Comparison of ENCODE assay signal across 28 mouse cellular contexts in genomic region chr17:28948661-28949060, GRCm38 (mm10). TPM values are rescaled to one million over a fixed set of nuclear protein-coding genes. Genes with fewer than 3 reads are reported as not detected.
DNase-seq lines count a peak whose midpoint lies in the region; ATAC-seq and TF ChIP-seq lines count a peak whose summit lies in the region.
"Had no signal": no experiment of that assay in that cellular context is flagged by ENCODE, and none has a peak within 500 bp of the region (broad histone marks: within the 10 kb centered on the region; RNA-seq: fewer than 3 reads in every experiment).

No protein-coding gene starts in this region.

- H3K27ac ChIP-seq in gastrocnemius, adult 2 months = peak overlapping the region; percentile 62
- no peak overlapping the region for H3K27ac ChIP-seq in midbrain, embryonic 11.5 days (ENCODE audit: low read depth, low read length)
- no peak overlapping the region for H3K27ac ChIP-seq in midbrain, embryonic 13.5 days
- H3K27ac ChIP-seq in stomach, postnatal 0 days (replicated peaks) = no peak overlapping the region
- H3K27ac ChIP-seq: forebrain, embryonic 12.5 days; heart, embryonic 10.5 days; limb, embryonic 13.5 days; liver, embryonic 13.5 days; midbrain, embryonic 12.5 days; neural tube, embryonic 12.5 days had no signal

- H3K27me3 ChIP-seq in midbrain, embryonic 11.5 days (ENCODE audit: control insufficient read depth, insufficient read depth, low read length) = no peaks in the 10 kb centered on the region
- no peaks in the 10 kb centered on the region for H3K27me3 ChIP-seq in midbrain, embryonic 13.5 days
- no peaks in the 10 kb centered on the region for H3K27me3 ChIP-seq in stomach, postnatal 0 days (ENCODE audit: control insufficient read depth, insufficient read depth, low read length)
- H3K27me3 ChIP-seq: forebrain, embryonic 12.5 days; limb, embryonic 13.5 days; liver, embryonic 13.5 days; midbrain, embryonic 12.5 days; neural tube, embryonic 12.5 days had no signal

- 83% methylated on average over 4 of the region's 4 CpGs for WGBS in midbrain, embryonic 11.5 days
- WGBS in midbrain, embryonic 13.5 days = 81% methylated on average over 4 of the region's 4 CpGs
- 25% methylated on average over 4 of the region's 4 CpGs for WGBS in stomach, postnatal 0 days

- TF ChIP-seq CTCF in gastrocnemius, adult 2 months (IDR thresholded peaks at IDR 0.05) = no peak
- TF ChIP-seq CTCF in stomach, postnatal 0 days (IDR thresholded peaks at IDR 0.05; ENCODE audit: low read depth) = no peak

- no peaks in the 10 kb centered on the region for H3K9me3 ChIP-seq in midbrain, embryonic 11.5 days (ENCODE audit: control insufficient read depth, low read length)
- H3K9me3 ChIP-seq in midbrain, embryonic 13.5 days = no peaks in the 10 kb centered on the region
- H3K9me3 ChIP-seq in stomach, postnatal 0 days (ENCODE audit: control insufficient read depth, low read length) = no peaks in the 10 kb centered on the region
- H3K9me3 ChIP-seq: heart, embryonic 10.5 days; neural tube, embryonic 12.5 days had no signal

- H3K36me3 ChIP-seq in midbrain, embryonic 11.5 days (ENCODE audit: control insufficient read depth, insufficient read depth, low read length) = no peaks in the 10 kb centered on the region
- no peaks in the 10 kb centered on the region for H3K36me3 ChIP-seq in midbrain, embryonic 13.5 days
- no peaks in the 10 kb centered on the region for H3K36me3 ChIP-seq in stomach, postnatal 0 days (ENCODE audit: control insufficient read depth, insufficient read depth, low read length)
- H3K36me3 ChIP-seq: forebrain, embryonic 12.5 days; heart, embryonic 10.5 days; limb, embryonic 13.5 days; liver, embryonic 13.5 days; midbrain, embryonic 12.5 days; neural tube, embryonic 12.5 days had no signal

- intact Hi-C loops in gastrocnemius, adult 2 months (cut with DNase I) = no loop called here

- H3K4me1 ChIP-seq in midbrain, embryonic 11.5 days (ENCODE audit: control insufficient read depth, insufficient read depth, low read length) = peaks cover 11% of the 10 kb centered on the region
- H3K4me1 ChIP-seq in midbrain, embryonic 13.5 days (replicated peaks) = peaks cover 12% of the 10 kb centered on the region
- no peaks in the 10 kb centered on the region for H3K4me1 ChIP-seq in stomach, postnatal 0 days (replicated peaks; ENCODE audit: control insufficient read depth, insufficient read depth)

- H3K9ac ChIP-seq in midbrain, embryonic 11.5 days (ENCODE audit: low read length) = no peak overlapping the region
- no peak overlapping the region for H3K9ac ChIP-seq in midbrain, embryonic 13.5 days (replicated peaks)
- no peak overlapping the region for H3K9ac ChIP-seq in stomach, postnatal 0 days (ENCODE audit: low read length)
- H3K9ac ChIP-seq: forebrain, embryonic 12.5 days; limb, embryonic 13.5 days; liver, embryonic 13.5 days; midbrain, embryonic 12.5 days; neural tube, embryonic 12.5 days had no signal

- no peak overlapping the region for H3K4me3 ChIP-seq in gastrocnemius, adult 2 months
- no peak overlapping the region for H3K4me3 ChIP-seq in midbrain, embryonic 11.5 days (ENCODE audit: low read depth, low read length)
- H3K4me3 ChIP-seq in midbrain, embryonic 13.5 days (replicated peaks) = no peak overlapping the region
- H3K4me3 ChIP-seq in stomach, postnatal 0 days (ENCODE audit: low read depth, low read length) = no peak overlapping the region
- H3K4me3 ChIP-seq: forebrain, embryonic 12.5 days; heart, embryonic 10.5 days; limb, embryonic 13.5 days; liver, embryonic 13.5 days; midbrain, embryonic 12.5 days; neural tube, embryonic 12.5 days had no signal

- no peak for TF ChIP-seq EP300 in stomach, postnatal 0 days (optimal IDR thresholded peaks at IDR 0.05)

- DNase-seq in adrenal gland, adult (ENCODE audit: inconsistent age in 2 of 2, low spot score in 1 of 2) = peak; percentile 53 to 74
- no peak for DNase-seq in adrenal gland, adult 8-10 months
- DNase-seq in gastrocnemius, adult 2 months = peak; percentile 68
- DNase-seq in gastrocnemius, postnatal 10 days = no peak
- DNase-seq in midbrain, embryonic 11.5 days (ENCODE audit: low spot score, missing footprints) = peak; percentile 47
- no peak for DNase-seq in stomach, postnatal 0 days (ENCODE audit: low spot score)
- DNase-seq in urinary bladder, postnatal 36 days (ENCODE audit: low spot score in 2 of 2) = no peak
- DNase-seq: cerebellum, adult 9-10 months; embryo, embryonic 11 days; gastrocnemius, postnatal 36 days; kidney, adult 11 months; kidney, postnatal 10 days; liver, embryonic 13.5 days; right cerebral cortex, adult 18-20 months; thymus, postnatal 14 days had no signal

- no peak overlapping the region for H3K4me2 ChIP-seq in midbrain, embryonic 11.5 days
- H3K4me2 ChIP-seq in midbrain, embryonic 13.5 days (replicated peaks) = no peak overlapping the region
- no peak overlapping the region for H3K4me2 ChIP-seq in stomach, postnatal 0 days (replicated peaks; ENCODE audit: low read depth)
- H3K4me2 ChIP-seq: forebrain, embryonic 12.5 days; limb, embryonic 13.5 days; liver, embryonic 13.5 days; midbrain, embryonic 12.5 days; neural tube, embryonic 12.5 days had no signal

- no peak for ATAC-seq in midbrain, embryonic 11.5 days (ENCODE audit: low FRiP score)
- no peak for ATAC-seq in midbrain, embryonic 13.5 days
- no peak for ATAC-seq in stomach, postnatal 0 days (ENCODE audit: low FRiP score, low TSS enrichment)
- ATAC-seq: CD4-positive, CD25-positive, alpha-beta regulatory T cell, adult 4 months had no signal

RNA-seq across cellular contexts. Expression of gene Kctd20, which starts 3.1 kb away (rescaled TPM):
- 10 to 100 TPM; 42.6 to 51.5 (median 45.9) TPM for total RNA-seq in adrenal gland, adult 8-10 months (2022)
- total RNA-seq in gastrocnemius, adult 2 months (2021) = 10 to 100 TPM; 33.4 to 39.8 TPM
- 10 to 100 TPM; 35.9 to 42.8 TPM for total RNA-seq in gastrocnemius, postnatal 10 days (2021)
- polyA plus RNA-seq in midbrain, embryonic 11.5 days (2014; fragmentation: Nextera tagmentation; extraction: Ambion mirVana) = 92.4 and 97.4 TPM in 2 replicates
- 97.3 and 97.9 TPM in 2 replicates for polyA plus RNA-seq in midbrain, embryonic 13.5 days (2015; fragmentation: Nextera tagmentation; extraction: Ambion mirVana)
- polyA plus RNA-seq in stomach, postnatal 0 days (2015; fragmentation: Nextera tagmentation; extraction: Ambion mirVana) = 37.6 and 38.3 TPM in 2 replicates

RNA-seq across cellular contexts. Expression of gene Pxt1, which starts 5.0 kb away (rescaled TPM):
- not detected for total RNA-seq in adrenal gland, adult 8-10 months (2022)
- not detected for total RNA-seq in gastrocnemius, adult 2 months (2021)
- not detected for total RNA-seq in gastrocnemius, postnatal 10 days (2021)
- not detected in 2 replicates for polyA plus RNA-seq in midbrain, embryonic 11.5 days (2014; fragmentation: Nextera tagmentation; extraction: Ambion mirVana)
- polyA plus RNA-seq in midbrain, embryonic 13.5 days (2015; fragmentation: Nextera tagmentation; extraction: Ambion mirVana) = not detected in 2 replicates
- 0.18 TPM in 1 of 2 replicates, not detected in the other for polyA plus RNA-seq in stomach, postnatal 0 days (2015; fragmentation: Nextera tagmentation; extraction: Ambion mirVana)
- total RNA-seq: gastrocnemius, postnatal 36 days; layer of hippocampus, postnatal 25 days; left cerebral cortex, postnatal 14 days had no signal
- polyA plus RNA-seq: CD4-positive, CD25-positive, alpha-beta regulatory T cell, adult 4 months; forebrain, embryonic 12.5 days; frontal cortex, adult 2 months; heart, postnatal 0 days; limb, embryonic 13.5 days; midbrain, embryonic 12.5 days; neural tube, embryonic 12.5 days; small intestine, adult 2 months had no signal

RNA-seq across cellular contexts. Expression of gene 4930539E08Rik, which starts 33.5 kb away (rescaled TPM):
- under 1 TPM in 1 of 4 experiments, not detected in 3; 0.05 TPM for total RNA-seq in adrenal gland, adult 8-10 months (2022)
- under 1 TPM in 1 of 2 experiments, not detected in 1; 0.10 TPM for total RNA-seq in gastrocnemius, adult 2 months (2021)
- total RNA-seq in gastrocnemius, postnatal 10 days (2021) = under 1 TPM in 1 of 2 experiments, not detected in 1; 0.09 TPM
- 0.10 TPM in 1 of 2 replicates, not detected in the other for polyA plus RNA-seq in midbrain, embryonic 11.5 days (2014; fragmentation: Nextera tagmentation; extraction: Ambion mirVana)
- 0.44 and 1.1 TPM in 2 replicates for polyA plus RNA-seq in midbrain, embryonic 13.5 days (2015; fragmentation: Nextera tagmentation; extraction: Ambion mirVana)
- polyA plus RNA-seq in stomach, postnatal 0 days (2015; fragmentation: Nextera tagmentation; extraction: Ambion mirVana) = 1.2 and 2.2 TPM in 2 replicates
- total RNA-seq: gastrocnemius, postnatal 36 days had no signal
- polyA plus RNA-seq: hindbrain, embryonic 11.5 days had no signal

RNA-seq across cellular contexts. Expression of gene Stk38, which starts 59.1 kb away (rescaled TPM):
- total RNA-seq in adrenal gland, adult 8-10 months (2022) = 10 to 100 TPM; 57.3 to 84.7 (median 68.7) TPM
- 10 to 100 TPM; 26.9 to 29.2 TPM for total RNA-seq in gastrocnemius, adult 2 months (2021)
- 10 to 100 TPM; 34.4 to 45.0 TPM for total RNA-seq in gastrocnemius, postnatal 10 days (2021)
- polyA plus RNA-seq in midbrain, embryonic 11.5 days (2014; fragmentation: Nextera tagmentation; extraction: Ambion mirVana) = 130 and 139 TPM in 2 replicates
- polyA plus RNA-seq in midbrain, embryonic 13.5 days (2015; fragmentation: Nextera tagmentation; extraction: Ambion mirVana) = 126 and 134 TPM in 2 replicates
- 64.8 and 68.7 TPM in 2 replicates for polyA plus RNA-seq in stomach, postnatal 0 days (2015; fragmentation: Nextera tagmentation; extraction: Ambion mirVana)

Comparison
In these comparisons a context has a peak if more than half of its experiments do, and no peak if none do; other contexts are left out.
1. DNase-seq: peak in adrenal gland, adult (2 of 2), gastrocnemius, adult 2 months (single experiment) and midbrain, embryonic 11.5 days (single experiment); none in adrenal gland, adult 8-10 months (single experiment), gastrocnemius, postnatal 10 days (single experiment), stomach, postnatal 0 days (single experiment) and urinary bladder, postnatal 36 days (0 of 2).